In genomic region chr13:12070157-12071129, GRCm38 (mm10) we compare ENCODE assay signal across 17 mouse cellular contexts. TPM values are rescaled to one million over a fixed set of nuclear protein-coding genes. Genes with fewer than 3 reads are reported as not detected.
DNase-seq lines count a peak whose midpoint lies in the region; ATAC-seq and TF ChIP-seq lines count a peak whose summit lies in the region.
"Had no signal": no experiment of that assay in that cellular context is flagged by ENCODE, and none has a peak within 500 bp of the region (broad histone marks: within the 10 kb centered on the region; RNA-seq: fewer than 3 reads in every experiment).

No protein-coding gene starts in this region.

- H3K27ac ChIP-seq in heart, embryonic 12.5 days (ENCODE audit: poor library complexity, severe bottlenecking), result 0 out of 2 replicates have a peak overlapping the region, but pooled peaks have one; percentile 16
- no peak overlapping the region for H3K27ac ChIP-seq in heart, embryonic 10.5 days
- H3K27ac ChIP-seq in hindbrain, embryonic 12.5 days, result no peak overlapping the region
- H3K27ac ChIP-seq: heart, embryonic 15.5 days; limb, embryonic 15.5 days had no signal

- no peaks in the 10 kb centered on the region for H3K36me3 ChIP-seq in heart, embryonic 12.5 days
- H3K36me3 ChIP-seq in heart, embryonic 10.5 days, result peaks cover 4% of the 10 kb centered on the region; the same call in 1 of the 2 replicates
- H3K36me3 ChIP-seq in hindbrain, embryonic 12.5 days, result no peaks in the 10 kb centered on the region
- H3K36me3 ChIP-seq: heart, embryonic 15.5 days; limb, embryonic 15.5 days had no signal

- no peak for ATAC-seq in heart, embryonic 12.5 days (ENCODE audit: insufficient number of reproducible peaks, low FRiP score)
- no peak for ATAC-seq in hindbrain, embryonic 12.5 days (ENCODE audit: low FRiP score)
- ATAC-seq: midbrain, embryonic 16.5 days; Patski had no signal

- no peak overlapping the region for H3K4me3 ChIP-seq in heart, embryonic 12.5 days
- H3K4me3 ChIP-seq in heart, embryonic 10.5 days, result no peak overlapping the region
- H3K4me3 ChIP-seq in hindbrain, embryonic 12.5 days, result no peak overlapping the region
- H3K4me3 ChIP-seq: erythroblast, embryonic 14.5 days; heart, embryonic 15.5 days; limb, embryonic 15.5 days had no signal

- H3K4me1 ChIP-seq in heart, embryonic 12.5 days (replicated peaks), result peaks cover 69% of the 10 kb centered on the region
- peaks cover 49% of the 10 kb centered on the region for H3K4me1 ChIP-seq in heart, embryonic 10.5 days
- 0 out of 2 replicates have a peak, but pooled peaks cover 12% of the 10 kb centered on the region for H3K4me1 ChIP-seq in hindbrain, embryonic 12.5 days

- WGBS in heart, embryonic 12.5 days, result 53% methylated on average over 14 of the region's 14 CpGs
- 61% methylated on average over 14 of the region's 14 CpGs for WGBS in heart, embryonic 10.5 days
- WGBS in hindbrain, embryonic 12.5 days, result 78% methylated on average over 14 of the region's 14 CpGs

- TF ChIP-seq POLR2A in brain, embryonic 14.5 days (IDR thresholded peaks at IDR 0.05; ENCODE audit: borderline replicate concordance, extremely low read depth, insufficient read depth, insufficient read length, poor library complexity, severe bottlenecking), result no peak

- no peaks in the 10 kb centered on the region for H3K9me3 ChIP-seq in heart, embryonic 12.5 days (replicated peaks)
- no peaks in the 10 kb centered on the region for H3K9me3 ChIP-seq in heart, embryonic 10.5 days
- H3K9me3 ChIP-seq in hindbrain, embryonic 12.5 days (replicated peaks), result no peaks in the 10 kb centered on the region
- H3K9me3 ChIP-seq: heart, embryonic 15.5 days; limb, embryonic 15.5 days had no signal

- no peak overlapping the region for H3K9ac ChIP-seq in heart, embryonic 12.5 days
- no peak overlapping the region for H3K9ac ChIP-seq in hindbrain, embryonic 12.5 days
- H3K9ac ChIP-seq: heart, embryonic 15.5 days; limb, embryonic 15.5 days had no signal

- no peaks in the 10 kb centered on the region for H3K27me3 ChIP-seq in heart, embryonic 12.5 days (replicated peaks)
- H3K27me3 ChIP-seq in heart, embryonic 10.5 days (ENCODE audit: insufficient read depth, poor library complexity, severe bottlenecking), result no peaks in the 10 kb centered on the region
- no peaks in the 10 kb centered on the region for H3K27me3 ChIP-seq in hindbrain, embryonic 12.5 days
- H3K27me3 ChIP-seq: heart, embryonic 15.5 days; limb, embryonic 15.5 days had no signal

- no peak overlapping the region for H3K4me2 ChIP-seq in heart, embryonic 12.5 days
- H3K4me2 ChIP-seq in hindbrain, embryonic 12.5 days (replicated peaks), result no peak overlapping the region
- H3K4me2 ChIP-seq: heart, embryonic 15.5 days; limb, embryonic 15.5 days had no signal

- TF ChIP-seq CTCF in brain, embryonic 14.5 days (IDR thresholded peaks at IDR 0.05; ENCODE audit: borderline replicate concordance, extremely low read depth, insufficient read depth, insufficient read length), result no peak

- peak; percentile 54 to 72 for DNase-seq in cerebellum, postnatal 10 days
- DNase-seq in cerebellum, adult 8-10 months, result no peak
- DNase-seq in heart, embryonic 10.5 days (ENCODE audit: low spot score), result no peak
- DNase-seq in ES-CJ7 (ENCODE audit: low read depth, low spot score), result peak; percentile 17
- DNase-seq in brain, embryonic 14.5 days (ENCODE audit: low read depth), result peak; percentile 69
- DNase-seq: kidney, adult 18-20 months; kidney, postnatal 4 days; lung, postnatal 10 days; right cerebral cortex, postnatal 14 days had no signal

RNA-seq across cellular contexts. Expression of gene Ryr2, which starts 36.3 kb away (rescaled TPM):
- polyA plus RNA-seq in heart, embryonic 12.5 days (2016; fragmentation: Nextera tagmentation; extraction: Ambion mirVana), result 35.3 and 40.1 TPM in 2 replicates
- polyA plus RNA-seq in heart, embryonic 10.5 days (2016; fragmentation: Nextera tagmentation; extraction: Ambion mirVana), result 22.0 and 31.5 TPM in 2 replicates
- 6.1 and 12.7 TPM in 2 replicates for polyA plus RNA-seq in brain, embryonic 14.5 days (2012; rRNA removed)
- polyA plus RNA-seq in hindbrain, embryonic 12.5 days (2016; fragmentation: Nextera tagmentation; extraction: Ambion mirVana), result 1.1 and 1.3 TPM in 2 replicates
- polyA plus RNA-seq: C2C12; erythroblast, embryonic 14.5 days; Patski had no signal

Comparison
In these comparisons a context has a peak if more than half of its experiments do, and no peak if none do; other contexts are left out.
1. DNase-seq: peak in cerebellum, postnatal 10 days (2 of 2), ES-CJ7 (single experiment) and brain, embryonic 14.5 days (single experiment); none in cerebellum, adult 8-10 months (single experiment) and heart, embryonic 10.5 days (single experiment).